Mouse (Mus musculus): ENCODE results near the gene Herc6. TPM values are rescaled to one million over a fixed set of nuclear protein-coding genes. Genes with fewer than 3 reads are reported as not detected.

The Herc6 gene
- total RNA-seq, 2 experiments from 2014 or later, result 1.5 to 1.9 TPM

- no peak for DNase-seq
Measured at GRCm38 (mm10) chr6:57571587-57571986, 9.2 kb upstream of the Herc6 start.

DNA sequence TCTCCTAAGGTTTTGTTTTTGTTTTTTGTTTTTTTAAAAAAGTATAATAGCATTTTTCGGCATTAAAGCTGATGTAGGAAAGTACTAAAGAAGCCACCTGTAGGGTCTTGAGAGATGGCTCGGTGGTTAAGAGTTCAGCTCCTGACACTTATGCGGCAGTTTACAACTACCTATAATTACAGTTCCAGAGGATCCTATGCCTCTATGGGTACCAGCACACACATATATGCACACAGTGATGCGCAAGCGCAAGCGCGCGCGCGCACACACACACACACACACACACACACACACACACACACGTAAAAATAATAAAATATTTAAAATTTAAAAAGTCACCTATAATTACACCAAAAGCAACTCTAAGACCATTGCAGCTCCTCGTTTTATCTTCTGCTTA lies 795 bp downstream of the Herc6 start:
- DNase-seq, result no peak

- DNase-seq, result no peak
Measured at GRCm38 (mm10) chr6:57582356-57582755, 1.6 kb downstream of the Herc6 start.

- no peak for DNase-seq
Measured at GRCm38 (mm10) chr6:57605546-57606307, 24.9 kb downstream of the Herc6 start.

DNA sequence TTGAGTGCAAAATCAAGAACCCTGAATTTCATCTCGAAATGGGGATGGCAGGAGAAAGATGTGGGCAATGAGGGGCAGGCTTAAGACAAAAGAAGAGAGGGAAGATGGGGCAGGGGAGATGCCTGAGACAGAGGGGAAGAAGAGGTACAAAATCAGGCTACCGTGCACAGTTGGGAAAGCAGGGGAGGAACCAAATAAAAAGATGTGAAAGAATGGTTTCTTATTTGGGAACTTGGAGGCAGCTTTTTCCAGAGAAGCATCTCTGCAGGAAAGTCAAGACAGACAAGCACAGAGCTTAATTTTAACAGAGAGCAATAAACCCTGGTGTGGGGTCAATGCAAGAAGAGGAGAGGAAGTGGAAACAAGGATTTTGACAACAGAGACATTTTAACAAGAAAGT lies 27.2 kb downstream of the Herc6 start:
- DNase-seq, result no peak

DNA sequence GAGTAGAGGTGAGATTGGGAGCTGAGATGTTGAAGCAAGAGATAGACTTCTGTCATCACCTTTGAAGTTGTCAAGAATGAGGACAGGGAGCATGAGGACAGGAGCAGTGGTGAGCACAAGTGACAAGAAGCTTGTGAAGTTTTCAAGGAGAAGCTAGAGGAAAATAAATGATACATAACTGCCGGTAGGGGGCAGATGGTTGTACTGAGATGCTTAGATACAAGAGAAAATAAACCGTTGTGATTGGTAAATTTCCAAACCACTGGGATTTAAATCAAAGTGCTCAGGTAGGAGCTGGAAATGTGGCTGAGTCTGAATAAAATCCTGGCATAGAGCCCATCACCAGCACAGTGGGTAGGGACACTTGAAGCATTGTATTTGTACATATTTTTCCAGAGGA lies 28.8 kb downstream of the Herc6 start:
- DNase-seq, result no peak

DNA sequence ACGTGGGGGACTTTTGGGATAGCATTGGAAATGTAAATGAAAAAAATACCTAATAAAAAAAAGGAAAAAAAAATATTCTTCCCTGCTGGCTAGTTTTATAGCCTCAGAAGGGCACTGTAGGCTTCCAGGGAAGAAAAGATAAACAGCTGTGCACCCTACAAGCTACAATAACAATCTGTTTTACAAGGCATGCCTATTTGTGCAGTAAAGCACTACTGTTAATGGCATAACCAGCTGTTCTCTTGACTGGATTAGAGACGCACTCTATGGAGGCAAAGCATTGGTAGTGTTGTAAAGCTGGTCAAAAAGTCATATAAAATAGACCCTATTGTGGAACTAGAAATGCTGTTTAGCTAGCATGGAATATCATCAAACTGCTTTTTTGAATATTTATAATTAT lies 35.0 kb downstream of the Herc6 start:
- no peak for DNase-seq

DNA sequence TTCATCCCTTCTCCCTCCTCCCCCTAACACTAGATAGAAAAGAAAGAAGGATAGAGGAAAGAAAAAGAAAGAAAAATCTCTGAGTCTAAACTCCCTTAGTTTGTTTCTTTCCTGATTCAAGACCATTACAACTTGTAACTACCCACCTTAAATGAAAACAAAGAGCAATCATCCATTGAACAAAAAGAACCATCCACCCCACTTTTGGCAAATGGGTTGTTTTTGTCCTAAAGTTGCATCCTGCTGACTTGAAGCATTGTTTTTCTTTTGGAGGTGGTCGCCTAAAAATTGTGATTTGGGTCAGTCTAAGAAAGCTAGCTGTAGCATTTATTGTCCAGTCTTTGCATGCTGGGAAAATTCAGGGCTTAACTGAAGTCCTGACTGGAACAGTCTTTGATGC lies 58.7 kb downstream of the Herc6 start:
- no peak for DNase-seq

- DNase-seq, result peak; percentile 41
Measured at GRCm38 (mm10) chr6:57641789-57642188, 61.0 kb downstream of the Herc6 start.

- no peak for DNase-seq
Measured at GRCm38 (mm10) chr6:57647256-57647655, 66.5 kb downstream of the Herc6 start.

DNA sequence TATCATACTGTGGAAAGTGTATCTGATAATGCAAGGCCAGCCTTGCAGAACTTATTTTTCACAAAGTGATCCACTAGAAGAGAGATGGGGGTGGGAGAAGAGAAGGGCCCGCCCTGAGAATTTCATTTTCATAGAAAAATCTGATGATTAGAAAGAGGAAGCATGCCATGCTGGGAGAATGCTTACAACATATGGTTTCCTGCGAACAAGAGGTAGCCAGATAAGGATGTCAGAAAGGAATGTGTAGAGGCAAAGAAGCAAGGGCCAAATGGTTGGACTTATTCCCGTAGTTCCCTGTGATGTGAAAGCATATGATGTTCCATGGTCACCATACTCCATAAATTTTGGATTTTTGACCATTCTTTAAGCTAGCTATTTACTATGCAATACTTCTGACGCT lies 80.5 kb downstream of the Herc6 start:
- no peak for DNase-seq

GRCm38 (mm10) chr6:57684156-57684555 lies 103.4 kb downstream of the Herc6 start:
- no peak for DNase-seq

DNA sequence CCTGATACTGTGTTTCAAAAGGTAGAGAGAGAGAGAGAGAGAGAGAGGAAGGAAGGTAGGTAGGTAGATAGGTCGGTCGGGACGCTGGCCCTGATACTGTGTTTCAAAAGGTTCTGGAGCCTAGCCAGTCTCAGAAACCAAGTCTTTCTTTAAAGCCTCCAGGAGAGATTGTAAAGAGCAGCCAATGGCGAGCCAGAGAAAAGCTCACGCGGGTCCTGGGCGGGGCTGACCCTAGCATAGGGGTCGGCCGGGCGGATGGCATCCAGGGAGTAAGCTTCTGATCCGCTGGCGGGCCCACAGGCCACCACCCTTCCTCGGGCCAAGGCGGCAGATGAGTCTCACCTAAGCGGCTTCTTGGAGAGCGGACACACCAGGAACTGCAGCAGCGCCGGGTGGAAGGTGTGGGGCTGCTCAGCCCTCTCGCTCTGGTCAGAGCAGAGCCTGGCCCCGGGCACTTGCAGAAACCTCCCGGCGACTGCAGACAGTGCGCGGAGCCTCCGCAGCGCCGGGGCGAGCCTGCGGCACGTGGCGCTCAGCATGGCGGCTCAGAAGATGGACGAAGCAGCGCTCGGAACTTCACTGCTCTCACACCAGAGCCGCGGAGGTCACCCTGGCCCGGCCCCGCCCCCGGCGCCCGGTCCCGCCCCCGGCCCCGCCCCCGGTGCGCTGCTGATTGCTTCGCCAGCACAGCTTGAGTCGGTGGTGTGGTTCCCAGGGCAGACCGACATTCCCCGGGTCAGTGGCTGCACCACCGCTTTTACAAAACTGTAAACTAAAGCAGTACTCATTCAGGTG lies 110.9 kb downstream of the Herc6 start, which contains the start of gene Pyurf:
TSS of gene Pyurf (minus strand) at position 612 of the 795 bp plus-strand sequence.
- DNase-seq, result peak; percentile 84

GRCm38 (mm10) chr6:57693116-57693515 lies 112.3 kb downstream of the Herc6 start:
- DNase-seq, result no peak

DNA sequence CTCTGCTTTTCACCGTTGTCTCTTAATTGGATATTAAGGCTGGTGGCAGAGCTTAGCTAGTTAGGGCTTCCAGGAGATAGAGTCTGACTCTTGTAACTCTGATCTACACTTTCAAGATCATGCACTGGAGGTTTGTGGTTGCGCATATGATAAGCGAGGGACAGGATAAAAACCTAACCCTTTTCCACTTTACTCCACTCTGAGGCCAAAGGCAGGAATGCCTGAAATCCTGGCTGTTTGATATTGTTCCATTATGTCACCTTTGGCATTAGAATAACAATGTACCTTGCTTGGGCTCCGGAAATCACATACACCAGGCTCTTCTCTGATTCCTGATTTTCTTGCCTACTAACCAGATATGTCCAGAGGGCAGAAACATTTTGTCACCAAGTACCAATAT lies 120.9 kb downstream of the Herc6 start:
- no peak for DNase-seq

- peak; percentile 24 for DNase-seq
Measured at GRCm38 (mm10) chr6:57702376-57702742, 121.6 kb downstream of the Herc6 start, which contains the start of gene Lancl2. Gene Lancl2 (plus strand): TSS chr6:57702540.

DNA sequence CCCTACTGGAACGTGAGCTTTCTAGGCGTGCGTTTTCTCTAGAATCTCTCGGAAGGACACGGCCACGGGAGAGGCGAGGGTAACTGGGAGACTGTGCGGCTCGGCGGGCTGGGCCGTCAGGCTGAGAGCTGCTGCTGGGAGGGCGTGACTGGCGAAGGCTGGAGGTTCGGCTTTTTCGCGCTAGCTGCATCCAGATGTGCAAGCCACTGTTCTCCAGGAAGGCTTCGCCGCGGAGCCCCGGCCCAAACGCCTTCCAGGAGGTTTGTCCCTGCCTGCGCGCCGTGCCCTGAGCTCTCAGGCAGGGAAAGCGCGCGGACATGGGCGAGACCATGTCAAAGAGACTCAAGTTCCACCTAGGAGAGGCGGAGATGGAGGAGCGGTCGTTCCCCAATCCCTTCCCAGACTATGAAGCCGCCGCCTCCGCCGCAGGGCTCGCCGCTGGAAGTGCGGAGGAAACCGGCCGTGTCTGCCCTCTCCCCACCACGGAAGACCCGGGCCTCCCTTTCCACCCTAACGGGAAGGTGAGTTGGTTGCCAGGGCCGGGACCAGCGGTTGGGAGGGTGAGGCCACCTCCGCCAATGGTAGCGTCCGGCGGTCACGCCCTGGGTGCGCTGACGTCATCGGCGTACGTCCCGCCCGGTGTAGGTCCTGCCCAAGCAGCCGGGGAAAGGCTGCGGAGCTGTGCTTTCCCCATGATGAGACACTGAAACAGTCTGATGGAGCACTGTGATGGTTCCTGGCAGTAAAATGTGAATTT lies 122.1 kb downstream of the Herc6 start:
- DNase-seq, result peak; percentile 93

DNA sequence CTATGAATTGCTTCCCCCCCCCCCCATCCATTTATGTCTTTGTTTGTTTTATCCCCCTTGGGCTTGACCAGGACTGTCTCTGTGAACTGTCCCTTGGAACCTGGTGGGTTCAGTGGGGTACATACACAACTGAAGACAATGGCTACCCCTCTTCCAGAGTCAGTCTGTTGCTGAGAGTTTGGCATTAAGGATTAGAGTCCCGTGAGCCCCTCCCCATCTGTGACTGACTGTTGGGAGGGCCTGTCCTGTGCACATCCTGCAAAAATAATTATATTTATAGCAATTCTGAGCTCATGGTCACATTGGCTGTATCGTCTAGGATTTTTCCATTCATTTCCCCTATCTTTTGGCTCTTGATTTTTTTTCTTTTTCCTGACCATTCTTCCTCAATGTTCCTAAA lies 122.9 kb downstream of the Herc6 start:
- no peak for DNase-seq

DNA sequence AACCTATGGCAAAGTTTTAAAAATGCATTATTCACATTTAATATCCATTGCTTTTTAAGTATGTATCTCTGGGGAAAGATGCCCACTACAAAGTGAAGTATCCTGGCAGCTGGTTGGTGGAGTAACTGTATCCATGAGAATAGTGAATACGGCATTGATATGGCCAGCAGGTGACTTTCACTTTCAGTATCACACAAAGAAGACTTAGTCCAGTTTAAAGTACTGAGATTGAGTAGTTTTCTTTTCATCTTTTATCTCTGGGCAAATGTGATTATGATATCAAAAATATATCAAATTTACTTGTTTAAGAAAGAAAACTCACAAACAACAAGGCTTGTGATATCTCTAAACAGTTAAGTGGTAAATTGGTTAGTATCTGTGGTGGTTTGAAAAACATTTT lies 125.9 kb downstream of the Herc6 start:
- no peak for DNase-seq

DNA sequence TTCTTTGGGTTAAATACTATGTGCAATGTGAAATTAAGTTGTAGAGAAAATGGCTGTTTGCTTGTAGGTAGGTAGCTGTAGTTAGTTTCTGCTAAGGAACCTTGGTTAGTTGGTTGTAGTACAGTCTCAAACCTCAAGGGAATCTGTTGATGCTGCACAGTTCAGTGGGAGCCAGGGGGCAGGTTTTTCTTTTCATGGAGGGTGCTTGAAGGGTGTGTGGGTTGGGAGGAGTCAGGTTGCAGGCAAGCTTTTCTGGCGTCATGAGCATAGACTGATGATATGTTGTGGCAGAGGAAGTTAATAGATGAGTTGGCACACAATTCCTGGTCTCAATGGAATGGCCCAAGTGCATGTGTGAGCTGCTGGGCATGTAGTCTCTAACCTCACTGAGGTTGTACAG lies 130.9 kb downstream of the Herc6 start:
- DNase-seq, result no peak

Data from gastrocnemius, postnatal 10 days (tissue).